Comparison of ENCODE assay signal across 8 mouse cellular contexts in the genomic region with DNA sequence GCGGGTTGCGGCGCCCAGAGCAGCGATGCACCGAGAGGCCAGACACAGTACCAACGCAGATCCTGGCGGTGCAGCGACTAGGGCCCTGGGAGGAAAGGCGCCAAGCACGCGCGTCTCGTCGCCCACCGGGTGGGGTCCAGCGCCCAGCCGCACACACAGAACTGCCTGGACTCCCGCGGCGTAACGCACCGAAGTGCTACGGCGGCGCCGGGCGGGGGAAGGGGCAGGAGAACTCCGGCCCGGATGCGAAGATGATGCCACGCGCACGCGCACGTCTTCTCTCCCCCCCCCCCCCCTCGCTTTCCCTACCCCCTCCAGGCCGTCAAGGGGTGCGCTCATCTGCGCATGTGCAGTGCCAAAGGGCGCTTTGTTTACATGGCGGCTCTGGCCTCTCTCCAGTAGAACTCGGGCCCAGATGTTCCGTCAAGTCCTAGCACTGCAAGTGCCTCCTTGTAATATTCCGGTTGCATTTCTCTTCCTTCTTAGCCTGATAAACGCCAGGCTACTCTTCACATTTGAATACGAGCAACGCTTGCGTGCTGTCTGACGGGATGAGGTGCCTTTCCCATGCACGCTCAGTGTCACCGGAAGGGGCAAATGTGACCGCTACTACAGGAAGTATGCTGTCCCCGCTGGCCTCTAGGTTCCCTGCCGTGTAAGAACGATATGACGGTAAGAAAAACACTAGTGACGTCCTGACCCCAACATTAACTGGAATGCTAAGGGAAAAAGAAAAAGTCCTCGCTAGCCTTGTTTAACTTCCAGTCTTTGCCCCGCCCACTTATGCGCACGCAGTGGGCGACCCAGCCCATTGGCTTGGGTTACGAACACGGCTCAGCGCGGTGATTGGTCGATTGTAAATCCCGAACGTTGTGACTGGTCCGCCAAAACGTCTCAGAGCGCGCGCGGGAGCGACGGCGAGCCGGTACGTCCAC. TPM values are rescaled to one million over a fixed set of nuclear protein-coding genes. Genes with fewer than 3 reads are reported as not detected.
DNase-seq lines count a peak whose midpoint lies in the region; ATAC-seq and TF ChIP-seq lines count a peak whose summit lies in the region.

A gene (minus strand): TSS at position 238 of the 935 bp plus-strand sequence.
A gene (plus strand): TSS at position 348 of the 935 bp plus-strand sequence.

- H3K27ac ChIP-seq in hindbrain, embryonic 13.5 days, result peak within 1 kb of the TSS; percentile 96

- in situ Hi-C loops in Patski (cut with MboI; ENCODE audit: low pct_unique_long_range_greater_than_20kb), result no loop called here

- no peaks in the 10 kb centered on the region for H3K9me3 ChIP-seq in hindbrain, embryonic 13.5 days

- CTCF ChIA-PET in Patski (lab: Charles Lee), result no interaction called here

- peak within 1 kb of the TSS; percentile 84 for H3K4me2 ChIP-seq in hindbrain, embryonic 13.5 days

- H3K4me3 ChIP-seq in hindbrain, embryonic 13.5 days, result peak within 1 kb of the TSS; percentile 98

- peak; percentile 91 for ATAC-seq in Patski
- ATAC-seq in hindbrain, embryonic 13.5 days (ENCODE audit: low FRiP score), result peak; percentile 95

- POLR2A ChIA-PET in Patski (lab: Charles Lee), result no interaction called here

- H3K4me1 ChIP-seq in hindbrain, embryonic 13.5 days (replicated peaks), result peaks cover 54% of the 10 kb centered on the region

- H3K27me3 ChIP-seq in Patski, result no peaks in the 10 kb centered on the region
- H3K27me3 ChIP-seq in hindbrain, embryonic 13.5 days, result no peaks in the 10 kb centered on the region

- peak within 1 kb of the TSS; percentile 97 for H3K9ac ChIP-seq in hindbrain, embryonic 13.5 days

- H3K36me3 ChIP-seq in hindbrain, embryonic 13.5 days, result 0 out of 2 replicates have a peak, but pooled peaks cover 5% of the 10 kb centered on the region

- DNase-seq in Patski (ENCODE audit: low read depth, low spot score), result peak; percentile 83
- DNase-seq in cerebellum, postnatal 14 days, result peak; percentile 96 to 97
- peak; percentile 95 to 97 for DNase-seq in frontal cortex, postnatal 14 days (ENCODE audit: low spot score in 2 of 2)
- peak; percentile 85 to 93 for DNase-seq in layer of hippocampus, postnatal 25 days (ENCODE audit: extremely low spot score in 1 of 2, low spot score in 1 of 2)
- peak; percentile 96 for DNase-seq in lung, postnatal 25 days (ENCODE audit: low spot score)
- DNase-seq in retina, embryonic 14.5 days (ENCODE audit: low spot score), result peak; percentile 99
- peak; percentile 97 for DNase-seq in thymus, postnatal 4 days

- TF ChIP-seq CTCF in Patski (IDR thresholded peaks at IDR 0.05), result no peak

- WGBS in hindbrain, embryonic 13.5 days, result under 1% methylated on average over 63 of the region's 80 CpGs

RNA-seq across cellular contexts. Expression of the first gene that starts in this region (rescaled TPM):
- 36.9 TPM for polyA plus RNA-seq in Patski (2021)
- 69.6 and 70.8 TPM in 2 replicates for polyA plus RNA-seq in hindbrain, embryonic 13.5 days (2015; fragmentation: Nextera tagmentation; extraction: Ambion mirVana)
- total RNA-seq in layer of hippocampus, postnatal 25 days (2021), result 100 to 1,000 TPM; 111 to 114 TPM

RNA-seq across cellular contexts. Expression of the second gene that starts in this region (rescaled TPM):
- polyA plus RNA-seq in Patski (2021), result 14.8 TPM
- polyA plus RNA-seq in hindbrain, embryonic 13.5 days (2015; fragmentation: Nextera tagmentation; extraction: Ambion mirVana), result 14.3 and 16.2 TPM in 2 replicates
- 10 to 100 TPM; 15.6 to 19.0 TPM for total RNA-seq in layer of hippocampus, postnatal 25 days (2021)

Comparison
In these comparisons a context has a peak if more than half of its experiments do, and no peak if none do; other contexts are left out.
1. Peak in every context shown above with its lines: DNase-seq, ATAC-seq, H3K4me3 ChIP-seq and H3K27ac ChIP-seq.